Mouse (Mus musculus) myocyte (in vitro differentiated cells): ENCODE data around the gene Ankrd16.

ENCODE experiments used
- CEBPB ChIP-seq: IDR thresholded peaks from 2 replicates; pipeline ENCODE4 v1.6.1; 2011; ENCODE audit warnings: mild to moderate bottlenecking, moderate library complexity; ENCODE audit not compliant: poor library complexity, insufficient read depth, severe bottlenecking
- MAX ChIP-seq: IDR thresholded peaks from one replicate; pipeline ENCODE4 v1.6.1; 2011; ENCODE audit warnings: low read depth, mild to moderate bottlenecking, control low read depth
- POLR2A ChIP-seq: IDR thresholded peaks from one replicate; pipeline ENCODE4 v1.6.1; 2011; ENCODE audit warnings: low read depth, mild to moderate bottlenecking, control low read depth, moderate library complexity; ENCODE audit not compliant: insufficient read length
- USF1 ChIP-seq: IDR thresholded peaks from one replicate; pipeline ENCODE4 v1.6.1; 2011; ENCODE audit warnings: low read depth, mild to moderate bottlenecking, control low read depth, moderate library complexity

DNA sequence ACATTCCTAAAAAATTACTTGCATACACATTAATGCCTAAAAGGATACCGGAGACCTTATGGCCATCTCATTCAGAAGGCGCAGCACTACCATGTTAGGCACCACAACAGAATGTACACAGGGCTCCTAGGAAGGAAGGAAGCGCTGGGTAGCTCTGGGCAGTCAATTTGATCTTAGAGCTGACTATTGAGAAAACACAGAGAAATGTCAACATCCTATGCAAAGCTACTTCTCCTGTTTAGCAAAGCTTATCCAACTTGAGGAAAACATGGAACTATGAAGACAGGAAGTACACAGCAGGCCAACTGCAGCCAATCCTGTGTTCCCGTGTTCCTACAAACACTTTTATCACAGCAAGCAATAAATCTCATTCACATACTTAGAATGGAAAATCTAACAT lies 6.0 kb upstream of the Ankrd16 start:
- TF ChIP-seq MAX (no peak), USF1 (no peak), POLR2A (no peak), CEBPB (no peak)
